Mouse (Mus musculus): ENCODE data around the gene Ifna4.

- TF ChIP-seq POLR2A (IDR thresholded peaks at IDR 0.05; ENCODE audit: low read depth, low read length) (no peak), CTCF (IDR thresholded peaks at IDR 0.05; ENCODE audit: borderline replicate concordance, insufficient read depth, low read length) (no peak)
Observed at GRCm38 (mm10) chr4:88841438-88841911, at the start of gene Ifna4.
